Mouse (Mus musculus): ENCODE results near the gene Zfp148.

The Zfp148 gene

DNA sequence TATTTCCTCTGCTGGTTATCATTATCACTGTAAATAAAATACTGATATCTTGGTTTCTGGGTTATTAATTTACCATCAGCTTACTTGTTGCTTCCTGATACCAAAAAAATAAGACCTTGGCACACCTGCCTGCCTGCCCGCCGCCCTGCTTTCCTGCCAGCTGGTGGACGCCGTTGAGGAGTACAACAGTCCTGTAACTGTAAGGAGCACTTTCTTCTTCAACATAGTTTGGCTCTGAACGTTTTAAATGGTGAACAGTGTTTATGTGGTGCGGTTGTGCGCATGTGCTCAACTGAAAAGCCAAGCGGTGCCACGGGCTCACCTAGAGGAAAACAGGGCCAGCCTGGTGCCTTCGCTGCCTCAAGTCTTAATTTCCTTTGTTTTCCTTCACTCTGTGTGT lies 142.9 kb downstream of the Zfp148 start:
- intact Hi-C loops (cut with DNase I), result no loop called here

DNA sequence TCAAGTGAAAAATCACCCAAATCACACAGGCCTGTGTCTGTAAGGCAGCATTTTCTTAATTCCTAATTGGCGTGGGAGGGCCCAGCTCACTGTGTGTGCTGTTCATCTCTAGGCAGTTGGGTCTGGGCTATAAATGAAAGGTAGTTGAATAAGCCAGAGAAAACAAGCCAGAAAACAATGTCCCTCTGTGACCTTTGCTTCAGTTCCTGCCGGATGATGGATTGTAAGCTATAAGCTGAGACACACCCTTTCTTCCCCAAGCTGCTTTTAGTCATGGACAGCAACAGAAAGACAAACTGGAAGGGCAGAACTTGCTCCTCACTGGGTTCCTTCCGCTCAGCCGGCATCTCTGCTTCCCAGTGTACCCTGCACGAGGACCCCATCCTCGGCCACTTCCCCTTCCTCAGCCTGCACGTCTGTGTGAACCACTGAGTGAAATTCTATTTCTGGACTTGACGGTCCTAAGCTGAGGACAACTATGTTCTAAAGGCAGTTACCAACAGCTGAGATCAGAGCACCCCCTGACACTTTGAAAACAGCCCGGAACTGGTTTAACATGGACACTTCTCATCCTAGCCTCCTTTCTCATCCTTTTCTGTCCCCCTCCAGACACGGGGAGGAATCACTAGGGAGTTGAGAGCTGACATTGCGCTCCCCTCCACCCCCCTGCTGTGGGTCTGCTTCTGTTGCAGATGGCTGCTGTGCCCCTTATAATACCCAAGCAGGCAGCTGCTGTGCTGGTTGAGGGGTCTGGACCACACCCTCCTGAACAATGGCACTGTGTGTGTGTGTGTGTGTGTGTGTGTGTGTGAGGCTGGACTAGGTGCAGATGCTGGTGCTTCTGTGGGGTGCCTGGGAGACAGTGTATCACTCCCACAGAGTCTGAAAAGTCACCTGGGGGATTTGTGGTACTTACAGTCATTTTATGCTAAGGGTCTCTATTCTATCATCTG lies 149.1 kb downstream of the Zfp148 start:
- intact Hi-C loops (cut with DNase I), result no loop called here

DNA sequence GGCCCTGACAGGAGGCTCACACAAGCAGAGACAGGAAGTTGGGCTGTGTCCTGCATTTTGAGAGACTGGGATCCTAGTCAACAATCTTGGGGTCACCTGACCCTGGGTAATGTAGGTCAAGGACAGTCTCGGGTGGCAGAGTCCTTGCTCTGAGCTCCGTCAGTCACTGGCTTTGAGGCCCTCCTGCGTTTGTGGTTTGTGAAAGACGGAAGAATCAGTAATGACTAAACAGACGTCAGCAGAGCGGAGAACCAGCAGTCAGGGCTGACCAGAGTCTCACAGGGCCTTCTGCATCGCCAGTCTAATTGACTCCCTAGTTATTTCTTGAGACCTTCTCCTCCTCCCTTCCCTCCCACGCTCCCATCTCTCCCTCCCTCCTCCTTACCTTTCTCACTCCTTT lies 150.5 kb downstream of the Zfp148 start:
- intact Hi-C loops (cut with DNase I), result no loop called here

DNA sequence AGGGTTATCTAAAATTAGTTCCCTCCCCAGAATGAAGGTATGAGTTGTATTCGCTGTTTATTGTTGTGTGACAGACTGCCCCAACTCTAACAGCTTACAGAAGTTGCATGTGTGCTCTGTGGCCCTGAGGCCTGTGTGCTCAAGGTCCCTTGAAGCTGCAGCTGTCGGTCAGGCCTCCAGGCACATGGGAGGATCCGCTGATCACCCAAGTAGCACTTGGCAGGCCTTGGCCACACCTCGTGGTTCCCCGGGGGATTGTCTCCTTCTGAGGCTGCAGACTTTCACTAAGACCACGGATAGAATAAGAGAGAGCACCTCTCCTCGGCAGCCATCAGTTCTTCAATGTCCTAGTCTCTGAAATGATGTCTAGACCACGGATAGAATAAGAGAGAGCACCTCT lies 155.8 kb downstream of the Zfp148 start:
- intact Hi-C loops (cut with DNase I), result no loop called here

DNA sequence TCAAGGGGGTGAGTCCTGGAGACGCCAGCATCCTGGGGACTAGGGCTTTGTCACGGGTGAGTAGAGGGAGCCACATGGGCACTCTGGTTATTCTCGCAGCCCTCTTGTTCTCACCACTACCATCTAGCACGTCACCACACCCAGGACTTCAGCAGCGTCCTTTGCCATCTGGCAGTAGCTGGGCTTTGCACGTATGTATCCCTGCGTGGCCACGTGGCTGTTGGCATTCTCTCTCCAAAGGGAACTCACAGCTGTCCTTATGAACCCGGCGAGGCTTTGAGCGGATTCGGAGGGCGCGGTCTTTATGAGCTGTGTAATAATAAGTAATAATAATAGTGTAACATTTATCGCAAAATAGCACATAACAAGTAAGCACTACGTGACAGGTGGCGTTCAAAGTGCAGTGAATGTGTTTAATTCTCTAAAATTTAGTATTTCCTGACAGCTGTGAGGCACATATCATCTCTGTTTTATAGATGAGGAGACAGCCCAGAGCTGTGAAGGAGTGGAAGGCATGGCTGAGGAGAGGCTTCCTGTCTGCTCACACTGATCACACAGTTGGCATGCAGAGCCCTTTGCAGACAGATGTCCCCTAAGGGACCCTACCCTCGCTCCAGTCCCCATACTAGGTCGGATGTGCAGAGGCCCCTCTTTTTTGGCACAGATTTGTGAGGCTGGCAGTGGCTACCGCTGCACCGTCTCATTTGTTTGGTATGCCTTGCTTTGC lies 157.0 kb downstream of the Zfp148 start:
- intact Hi-C loops (cut with DNase I), result no loop called here

DNA sequence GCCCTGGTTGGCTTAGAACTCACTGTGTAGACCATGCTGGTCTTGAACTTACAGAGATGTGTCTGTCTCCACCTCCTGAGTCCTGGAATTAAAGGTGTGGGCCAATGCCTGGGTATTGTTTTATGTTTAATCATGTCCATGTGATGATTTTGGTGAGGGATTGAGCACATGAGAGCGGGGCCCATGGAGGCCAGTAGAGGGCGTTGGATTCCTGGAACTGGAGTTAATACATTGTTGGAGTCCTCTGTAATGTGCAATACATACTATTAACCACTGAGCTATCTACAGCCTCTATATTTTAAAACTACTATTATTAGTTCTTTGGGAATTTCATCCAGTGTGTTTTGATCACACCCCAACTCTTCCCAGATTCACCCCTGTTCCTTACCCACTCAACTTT lies 163.7 kb downstream of the Zfp148 start:
- intact Hi-C loops (cut with DNase I), result no loop called here

DNA sequence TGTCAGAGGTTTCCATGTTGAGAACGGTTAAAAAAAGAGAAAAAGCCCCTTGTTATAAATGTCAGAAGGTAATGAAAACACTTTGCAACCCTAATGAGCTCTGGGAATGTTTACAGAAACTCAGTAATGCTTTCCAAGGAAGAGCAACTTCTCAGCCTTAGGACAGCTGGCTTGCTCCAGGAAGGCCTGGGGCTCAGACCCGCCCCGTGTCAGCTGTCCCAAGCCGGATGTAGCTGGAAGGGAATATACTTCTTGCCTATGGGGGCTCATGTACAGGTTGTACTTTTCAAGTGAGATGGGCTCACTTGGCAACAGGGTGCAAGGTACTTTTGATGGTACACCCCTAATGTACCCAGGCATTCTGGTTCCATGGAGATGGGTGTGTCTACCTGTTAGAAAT lies 164.9 kb downstream of the Zfp148 start:
- intact Hi-C loops (cut with DNase I), result no loop called here

DNA sequence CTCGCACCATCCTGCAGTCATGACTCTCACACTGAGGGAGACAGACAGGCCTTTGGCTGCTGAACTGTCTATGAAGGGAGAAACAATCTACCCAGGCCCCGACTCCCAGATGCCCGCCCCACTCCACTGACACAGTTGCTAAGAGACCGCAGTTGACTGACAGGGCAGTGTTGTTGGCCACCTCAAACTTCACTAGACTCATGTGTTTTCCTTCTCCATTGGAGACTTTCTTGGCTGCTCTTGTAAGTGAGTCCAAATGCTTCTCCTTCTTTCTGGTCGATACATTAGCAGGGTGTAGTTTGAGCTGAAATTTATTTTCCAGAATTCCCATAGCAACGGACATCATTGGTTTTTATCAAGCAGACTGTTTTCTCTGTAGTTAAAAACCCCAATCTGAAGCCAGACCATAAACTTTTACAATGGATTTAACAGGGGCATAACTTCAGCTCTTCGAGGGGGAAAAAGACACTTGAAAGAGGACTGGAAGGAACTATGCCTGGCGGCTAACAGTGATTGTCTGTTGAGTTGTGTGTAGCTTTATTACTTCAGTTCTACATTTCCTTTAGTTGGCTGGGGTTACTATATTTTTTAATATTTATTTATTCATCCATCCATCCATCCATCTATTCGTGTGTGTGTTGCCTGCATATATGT lies 173.2 kb downstream of the Zfp148 start:
- intact Hi-C loops (cut with DNase I), result loop anchor here (10.0 kb wide), 1 partner anchor 251 kb away; no protein-coding TSS in a partner anchor
